Mouse (Mus musculus): ENCODE measurements at regions not wholly inside any gene's neighbourhood (a gene's known extent, or its start where the extent isn't known, plus 50 kb on each side); places are given as distances from the start of the nearest gene placed in this dataset.
A peak's percentile ranks its signal among the peaks of the same experiment; 100 is the strongest.

DNA sequence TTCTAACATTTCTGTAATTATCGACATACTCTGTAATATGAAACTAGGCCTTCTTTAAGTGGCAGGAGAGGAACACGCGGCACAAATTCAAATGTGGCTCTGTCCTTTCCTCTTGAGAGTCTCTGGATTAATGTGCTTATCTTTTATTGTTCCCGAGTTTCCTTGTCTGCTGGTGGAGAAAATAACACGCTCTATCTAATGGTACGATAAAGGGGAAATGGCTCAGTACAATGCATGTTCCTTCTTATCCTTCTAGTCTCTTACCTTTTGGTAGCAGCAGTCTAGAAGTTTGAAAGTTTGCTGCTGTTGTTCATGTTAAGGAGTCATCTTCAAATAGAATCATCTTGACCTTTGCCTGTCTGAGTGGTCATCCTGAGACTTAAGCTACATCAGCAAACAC is 130.1 kb upstream of the C9orf72 start:
- WGBS, result 93% methylated on average over 6 of the region's 6 CpGs
- H3K9ac ChIP-seq (ENCODE audit: low read length), result no peak overlapping the region
- no peak overlapping the region for H3K4me2 ChIP-seq (ENCODE audit: low read length)
- no peaks in the 10 kb centered on the region for H3K27me3 ChIP-seq (replicated peaks; ENCODE audit: control insufficient read depth, insufficient read depth, low read length)
- no peak overlapping the region for H3K4me3 ChIP-seq (ENCODE audit: low read depth, low read length)
- ATAC-seq, result no peak
- H3K36me3 ChIP-seq (ENCODE audit: control insufficient read depth, insufficient read depth, low read length), result no peaks in the 10 kb centered on the region
- H3K4me1 ChIP-seq (ENCODE audit: control insufficient read depth, insufficient read depth, low read length), result no peaks in the 10 kb centered on the region
- no peaks in the 10 kb centered on the region for H3K9me3 ChIP-seq (replicated peaks; ENCODE audit: control insufficient read depth, low read length)
- no peak overlapping the region for H3K27ac ChIP-seq (ENCODE audit: low read depth, low read length)
- no peak for DNase-seq (ENCODE audit: low spot score)

DNA sequence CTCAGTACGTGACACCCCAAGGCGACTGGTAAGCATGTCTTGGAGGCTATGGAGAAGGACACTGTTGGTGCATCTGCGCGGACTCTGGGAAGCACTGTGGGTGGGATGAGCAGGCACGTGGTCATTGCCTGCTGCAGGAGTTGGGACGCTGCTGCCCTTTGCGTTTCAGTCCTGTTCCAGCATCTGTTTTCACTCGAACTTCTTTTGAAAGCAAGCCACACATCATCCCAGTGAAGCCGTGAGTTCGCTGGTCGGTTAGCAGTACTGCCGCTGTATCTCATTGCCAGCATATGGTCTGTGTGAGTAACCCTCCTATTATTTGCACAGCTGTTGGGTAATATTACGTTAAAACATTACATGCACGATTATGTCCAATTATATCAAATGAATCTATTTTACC is 128.1 kb upstream of the C9orf72 start:
- Histone ChIP-seq H3K4me2 (ENCODE audit: low read length) (no peak overlapping the region), H3K27me3 (replicated peaks; ENCODE audit: control insufficient read depth, insufficient read depth, low read length) (no peaks in the 10 kb centered on the region), H3K4me1 (ENCODE audit: control insufficient read depth, insufficient read depth, low read length) (no peaks in the 10 kb centered on the region), H3K9me3 (replicated peaks; ENCODE audit: control insufficient read depth, low read length) (no peaks in the 10 kb centered on the region), H3K4me3 (ENCODE audit: low read depth, low read length) (no peak overlapping the region), H3K27ac (ENCODE audit: low read depth, low read length) (no peak overlapping the region), H3K9ac (ENCODE audit: low read length) (no peak overlapping the region), H3K36me3 (ENCODE audit: control insufficient read depth, insufficient read depth, low read length) (no peaks in the 10 kb centered on the region)
- DNase-seq (ENCODE audit: low spot score) (peak; percentile 28), ATAC-seq (peak; percentile 34; the same call in 1 of the 2 replicates)
- 63% methylated on average over 14 of the region's 14 CpGs for whole genome bisulfite sequencing

GRCm38 (mm10) chr4:35352606-35353005 is 126.6 kb upstream of the C9orf72 start:
- no peaks in the 10 kb centered on the region for H3K36me3 ChIP-seq (ENCODE audit: control insufficient read depth, insufficient read depth, low read length)
- no peak for ATAC-seq
- DNase-seq (ENCODE audit: low spot score), result peak; percentile 61
- no peak overlapping the region for H3K4me2 ChIP-seq (ENCODE audit: low read length)
- H3K27me3 ChIP-seq (replicated peaks; ENCODE audit: control insufficient read depth, insufficient read depth, low read length), result no peaks in the 10 kb centered on the region
- WGBS, result 72% methylated on average over 1 of the region's 1 CpGs
- no peak overlapping the region for H3K9ac ChIP-seq (ENCODE audit: low read length)
- no peak overlapping the region for H3K4me3 ChIP-seq (ENCODE audit: low read depth, low read length)
- no peaks in the 10 kb centered on the region for H3K4me1 ChIP-seq (ENCODE audit: control insufficient read depth, insufficient read depth, low read length)
- no peak overlapping the region for H3K27ac ChIP-seq (ENCODE audit: low read depth, low read length)
- no peaks in the 10 kb centered on the region for H3K9me3 ChIP-seq (replicated peaks; ENCODE audit: control insufficient read depth, low read length)

DNA sequence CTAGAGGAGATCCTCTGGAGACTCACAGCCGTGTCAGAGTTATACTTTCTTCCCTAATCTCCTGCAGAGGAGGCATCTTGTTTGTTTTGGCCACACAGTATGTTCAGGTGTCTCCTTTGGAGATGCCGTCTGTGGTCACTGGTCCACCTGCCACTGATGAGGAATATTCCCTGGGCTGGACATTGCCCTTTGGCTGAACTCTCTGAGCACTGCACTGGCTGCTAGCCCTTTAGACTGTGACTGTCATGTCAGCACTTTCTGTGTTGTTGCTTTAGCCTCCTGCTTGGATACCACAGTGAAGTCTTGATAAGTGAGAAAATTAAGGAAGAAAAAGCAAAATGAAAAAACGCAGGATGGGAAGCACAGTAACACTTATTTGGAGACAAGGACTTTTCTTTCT is 124.5 kb upstream of the C9orf72 start:
- ATAC-seq (no peak), DNase-seq (ENCODE audit: low spot score) (no peak)
- Histone ChIP-seq H3K27ac (ENCODE audit: low read depth, low read length) (no peak overlapping the region), H3K4me2 (ENCODE audit: low read length) (no peak overlapping the region), H3K36me3 (ENCODE audit: control insufficient read depth, insufficient read depth, low read length) (no peaks in the 10 kb centered on the region), H3K27me3 (replicated peaks; ENCODE audit: control insufficient read depth, insufficient read depth, low read length) (no peaks in the 10 kb centered on the region), H3K9ac (ENCODE audit: low read length) (no peak overlapping the region), H3K4me3 (ENCODE audit: low read depth, low read length) (no peak overlapping the region), H3K4me1 (ENCODE audit: control insufficient read depth, insufficient read depth, low read length) (no peaks in the 10 kb centered on the region), H3K9me3 (replicated peaks; ENCODE audit: control insufficient read depth, low read length) (no peaks in the 10 kb centered on the region)
- 91% methylated on average over 3 of the region's 3 CpGs for WGBS

- DNase-seq (ENCODE audit: low spot score), result no peak
- no peak overlapping the region for H3K9ac ChIP-seq (ENCODE audit: low read length)
- H3K9me3 ChIP-seq (replicated peaks; ENCODE audit: control insufficient read depth, low read length), result no peaks in the 10 kb centered on the region
- no peak overlapping the region for H3K27ac ChIP-seq (ENCODE audit: low read depth, low read length)
- no peak overlapping the region for H3K4me3 ChIP-seq (ENCODE audit: low read depth, low read length)
- no peak for ATAC-seq
- WGBS, result 87% methylated on average over 3 of the region's 3 CpGs
- H3K27me3 ChIP-seq (replicated peaks; ENCODE audit: control insufficient read depth, insufficient read depth, low read length), result no peaks in the 10 kb centered on the region
- H3K36me3 ChIP-seq (ENCODE audit: control insufficient read depth, insufficient read depth, low read length), result no peaks in the 10 kb centered on the region
- H3K4me1 ChIP-seq (ENCODE audit: control insufficient read depth, insufficient read depth, low read length), result no peaks in the 10 kb centered on the region
- no peak overlapping the region for H3K4me2 ChIP-seq (ENCODE audit: low read length)
Measured at GRCm38 (mm10) chr4:35347609-35348008, 121.6 kb upstream of the C9orf72 start.

GRCm38 (mm10) chr4:35343751-35344150 is 117.8 kb upstream of the C9orf72 start:
- H3K9me3 ChIP-seq (replicated peaks; ENCODE audit: control insufficient read depth, low read length), result no peaks in the 10 kb centered on the region
- H3K4me3 ChIP-seq (ENCODE audit: low read depth, low read length), result no peak overlapping the region
- ATAC-seq, result no peak
- no peaks in the 10 kb centered on the region for H3K4me1 ChIP-seq (ENCODE audit: control insufficient read depth, insufficient read depth, low read length)
- no peak overlapping the region for H3K27ac ChIP-seq (ENCODE audit: low read depth, low read length)
- 77% methylated on average over 1 of the region's 1 CpGs for WGBS
- no peak overlapping the region for H3K9ac ChIP-seq (ENCODE audit: low read length)
- no peak overlapping the region for H3K4me2 ChIP-seq (ENCODE audit: low read length)
- DNase-seq (ENCODE audit: low spot score), result no peak
- no peaks in the 10 kb centered on the region for H3K27me3 ChIP-seq (replicated peaks; ENCODE audit: control insufficient read depth, insufficient read depth, low read length)
- H3K36me3 ChIP-seq (ENCODE audit: control insufficient read depth, insufficient read depth, low read length), result no peaks in the 10 kb centered on the region

DNA sequence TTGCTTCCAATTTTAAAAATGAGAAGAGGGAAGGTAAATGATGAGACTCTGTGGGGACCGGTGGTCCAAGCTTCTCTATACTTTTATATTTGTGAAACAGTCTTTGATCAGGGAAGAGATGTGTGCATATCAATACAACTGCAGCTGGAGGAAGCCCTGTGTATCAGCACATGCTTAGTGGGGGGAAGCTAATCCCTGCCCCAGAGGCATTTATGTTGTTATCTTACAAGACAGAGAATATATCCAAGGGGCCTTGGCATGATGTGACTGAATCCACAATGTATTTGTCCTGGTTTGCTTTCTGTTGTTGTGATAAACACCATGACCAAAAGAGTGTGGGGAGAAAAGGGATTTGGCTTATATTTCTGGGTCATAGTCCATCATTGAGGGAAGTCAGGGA is 105.2 kb upstream of the C9orf72 start:
- Histone ChIP-seq H3K9ac (ENCODE audit: low read length) (no peak overlapping the region), H3K27ac (ENCODE audit: low read depth, low read length) (no peak overlapping the region), H3K4me3 (ENCODE audit: low read depth, low read length) (no peak overlapping the region), H3K36me3 (ENCODE audit: control insufficient read depth, insufficient read depth, low read length) (no peaks in the 10 kb centered on the region), H3K4me1 (ENCODE audit: control insufficient read depth, insufficient read depth, low read length) (no peaks in the 10 kb centered on the region), H3K9me3 (replicated peaks; ENCODE audit: control insufficient read depth, low read length) (no peaks in the 10 kb centered on the region), H3K4me2 (ENCODE audit: low read length) (no peak overlapping the region), H3K27me3 (replicated peaks; ENCODE audit: control insufficient read depth, insufficient read depth, low read length) (no peaks in the 10 kb centered on the region)
- WGBS, result 91% methylated on average over 1 of the region's 1 CpGs
- DNase-seq (ENCODE audit: low spot score) (no peak), ATAC-seq (no peak)

GRCm38 (mm10) chr4:35325300-35325699 is 99.3 kb upstream of the C9orf72 start:
- no peak for ATAC-seq
- Histone ChIP-seq H3K9ac (ENCODE audit: low read length) (no peak overlapping the region), H3K4me3 (ENCODE audit: low read depth, low read length) (no peak overlapping the region), H3K36me3 (ENCODE audit: control insufficient read depth, insufficient read depth, low read length) (no peaks in the 10 kb centered on the region), H3K27ac (ENCODE audit: low read depth, low read length) (no peak overlapping the region), H3K4me1 (ENCODE audit: control insufficient read depth, insufficient read depth, low read length) (no peaks in the 10 kb centered on the region), H3K27me3 (replicated peaks; ENCODE audit: control insufficient read depth, insufficient read depth, low read length) (no peaks in the 10 kb centered on the region), H3K9me3 (replicated peaks; ENCODE audit: control insufficient read depth, low read length) (no peaks in the 10 kb centered on the region), H3K4me2 (ENCODE audit: low read length) (no peak overlapping the region)
- DNase-seq (ENCODE audit: low spot score), result no peak

GRCm38 (mm10) chr4:35322432-35323173 is 96.6 kb upstream of the C9orf72 start:
- ATAC-seq (no peak), DNase-seq (ENCODE audit: low spot score) (no peak)
- Histone ChIP-seq H3K4me3 (ENCODE audit: low read depth, low read length) (no peak overlapping the region), H3K36me3 (ENCODE audit: control insufficient read depth, insufficient read depth, low read length) (no peaks in the 10 kb centered on the region), H3K9me3 (replicated peaks; ENCODE audit: control insufficient read depth, low read length) (no peaks in the 10 kb centered on the region), H3K4me2 (ENCODE audit: low read length) (no peak overlapping the region), H3K27ac (ENCODE audit: low read depth, low read length) (no peak overlapping the region), H3K4me1 (ENCODE audit: control insufficient read depth, insufficient read depth, low read length) (no peaks in the 10 kb centered on the region), H3K27me3 (replicated peaks; ENCODE audit: control insufficient read depth, insufficient read depth, low read length) (no peaks in the 10 kb centered on the region), H3K9ac (ENCODE audit: low read length) (no peak overlapping the region)
- WGBS, result 93% methylated on average over 2 of the region's 2 CpGs

All from forebrain, embryonic 14.5 days (tissue).